Mouse (Mus musculus) neural tube, embryonic 13.5 days (tissue): ENCODE measurements around the gene Dip2b. TPM values are rescaled to one million over a fixed set of nuclear protein-coding genes. Genes with fewer than 3 reads are reported as not detected.

ENCODE experiments used
- ATAC-seq: fragments of 200-750 bp; cut with Nextera tagmentation; 2 replicates; pipeline ENCODE4 v1.8.0; 2017; ENCODE audit warnings: low read depth, mild to moderate bottlenecking, moderate TSS enrichment, moderate library complexity
- H3K27ac ChIP-seq: fragments of 300-500 bp; sonication (generic); replicated peaks from 2 replicates; pipeline ENCODE4 v1.5.1; 2015; ENCODE audit warnings: moderate library complexity, mild to moderate bottlenecking, inconsistent platforms
- H3K27me3 ChIP-seq: fragments of 300-500 bp; sonication (generic); 2 replicates; pipeline ENCODE4 v1.6.1; 2015; ENCODE audit warnings: mild to moderate bottlenecking, inconsistent platforms
- H3K36me3 ChIP-seq: fragments of 300-500 bp; sonication (generic); 2 replicates; pipeline ENCODE4 v1.6.1; 2015; ENCODE audit warnings: mild to moderate bottlenecking, inconsistent platforms
- H3K4me1 ChIP-seq: fragments of 300-500 bp; sonication (generic); replicated peaks from 2 replicates; pipeline ENCODE4 v1.6.1; 2015; ENCODE audit warnings: inconsistent platforms
- H3K4me2 ChIP-seq: fragments of 300-500 bp; sonication (generic); 2 replicates; pipeline ENCODE4 v1.6.1; 2015; ENCODE audit warnings: inconsistent platforms, mild to moderate bottlenecking, moderate library complexity
- H3K4me3 ChIP-seq: fragments of 300-500 bp; sonication (generic); 2 replicates; pipeline ENCODE4 v1.5.1; 2015; ENCODE audit warnings: mild to moderate bottlenecking, inconsistent platforms
- H3K9ac ChIP-seq: fragments of 300-500 bp; sonication (generic); 2 replicates; pipeline ENCODE4 v1.6.1; 2015; ENCODE audit warnings: moderate library complexity, mild to moderate bottlenecking, inconsistent platforms
- H3K9me3 ChIP-seq: fragments of 300-500 bp; sonication (generic); 2 replicates; pipeline ENCODE4 v1.6.1; 2016; ENCODE audit warnings: inconsistent platforms
- WGBS: fragments of 180-500 bp; shearing (Covaris S2); methylation state at CpG from one replicate; pipeline ENCODE4 v1.1.7; 2015; 5-methylcytosine and 5-hydroxymethylcytosine counted together
- polyA plus RNA-seq: library from polyadenylated mRNA; unstranded; fragments of >200 nt; fragmentation: Nextera tagmentation; extraction: Ambion mirVana; gene quantifications from 2 replicates; pipeline ENCODE4 v1.2.1, GENCODE M21; 2015

Dip2b gene
- polyA plus RNA-seq, 1 experiment from 2014 or later: 18.5 TPM

DNA sequence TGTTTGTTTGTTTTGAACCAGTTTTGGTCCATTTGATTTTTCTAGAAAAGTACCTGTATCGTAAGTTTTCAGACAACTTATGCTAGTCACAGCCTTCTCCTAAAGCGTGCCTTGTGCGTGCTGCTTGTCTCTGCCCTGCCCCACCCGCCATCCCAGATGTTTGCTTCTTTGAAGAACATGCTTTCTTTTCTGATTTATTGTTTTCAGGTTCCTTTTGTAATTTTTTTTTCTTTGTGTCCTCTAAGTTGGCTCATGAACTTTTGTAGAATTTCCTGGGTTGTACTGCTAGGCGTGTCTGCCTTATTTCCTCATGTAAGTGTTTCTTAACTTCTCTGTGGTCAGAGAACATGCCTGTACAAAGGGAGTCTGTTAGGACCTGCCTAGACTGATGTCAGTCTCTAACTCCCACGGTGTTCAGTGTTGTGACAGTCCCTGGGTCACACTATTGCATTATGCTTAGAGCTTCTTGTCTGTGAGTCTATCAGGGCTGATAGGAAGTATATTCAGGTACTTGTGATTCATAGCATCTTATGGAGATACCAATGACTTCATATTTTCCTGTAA, 80.8 kb downstream of the Dip2b start:
- ATAC-seq: no peak
- no peaks in the 10 kb centered on the region for H3K27me3 ChIP-seq
- no peak overlapping the region for H3K4me3 ChIP-seq
- H3K4me2 ChIP-seq: no peak overlapping the region
- H3K4me1 ChIP-seq: peaks cover 3% of the 10 kb centered on the region; the same call in 1 of the 2 replicates
- WGBS: 85% methylated on average over 6 of the region's 6 CpGs
- no peak overlapping the region for H3K27ac ChIP-seq
- H3K9me3 ChIP-seq: no peaks in the 10 kb centered on the region
- peaks cover 29% of the 10 kb centered on the region for H3K36me3 ChIP-seq
- H3K9ac ChIP-seq: no peak overlapping the region

GRCm38 (mm10) chr15:100121437-100121836, 83.0 kb downstream of the Dip2b start:
- Histone ChIP-seq H3K27me3 (no peaks in the 10 kb centered on the region), H3K4me2 (no peak overlapping the region), H3K9me3 (no peaks in the 10 kb centered on the region), H3K27ac (no peak overlapping the region), H3K4me3 (no peak overlapping the region), H3K9ac (no peak overlapping the region), H3K4me1 (peaks cover 7% of the 10 kb centered on the region), H3K36me3 (peaks cover 26% of the 10 kb centered on the region)
- WGBS: 92% methylated on average over 6 of the region's 6 CpGs
- ATAC-seq: no peak

DNA sequence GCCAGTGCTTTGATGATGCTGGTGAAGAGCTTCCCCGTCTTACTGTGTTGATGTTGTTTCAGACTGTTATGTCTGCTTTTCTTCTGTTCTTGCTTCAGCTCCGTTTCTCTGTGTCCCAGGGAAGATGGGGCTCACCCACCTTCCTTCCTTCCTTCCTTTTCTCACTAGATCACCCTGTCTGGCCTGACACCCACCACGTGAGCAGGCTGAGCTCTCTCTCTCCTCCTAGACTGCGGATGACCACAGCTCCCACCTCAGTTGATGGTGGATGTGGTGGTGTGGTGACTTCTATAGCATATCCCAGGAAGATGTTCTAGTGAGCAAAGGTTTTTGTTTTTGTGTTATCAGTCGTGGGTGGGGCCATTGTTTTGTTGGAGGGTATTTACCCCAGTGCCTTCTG, 85.4 kb downstream of the Dip2b start:
- ATAC-seq: no peak
- H3K4me3 ChIP-seq: no peak overlapping the region

GRCm38 (mm10) chr15:100125245-100125644, 86.8 kb downstream of the Dip2b start:
- ATAC-seq: no peak
- 78% methylated on average over 6 of the region's 6 CpGs for WGBS
- Histone ChIP-seq H3K4me3 (no peak overlapping the region), H3K36me3 (peaks cover 4% of the 10 kb centered on the region; the same call in 1 of the 2 replicates), H3K4me1 (peaks cover 17% of the 10 kb centered on the region), H3K27me3 (no peaks in the 10 kb centered on the region), H3K27ac (0 out of 2 replicates have a peak overlapping the region, but pooled peaks have one; percentile 14), H3K4me2 (no peak overlapping the region), H3K9me3 (no peaks in the 10 kb centered on the region), H3K9ac (no peak overlapping the region)

More for the DNA sequence above, 85.4 kb downstream of the Dip2b start:
- Histone ChIP-seq H3K4me2 (no peak overlapping the region), H3K4me1 (peaks cover 17% of the 10 kb centered on the region), H3K9ac (peak overlapping the region; percentile 18; the same call in 1 of the 2 replicates), H3K27ac (no peak overlapping the region), H3K36me3 (0 out of 2 replicates have a peak, but pooled peaks cover 4% of the 10 kb centered on the region), H3K27me3 (no peaks in the 10 kb centered on the region), H3K9me3 (no peaks in the 10 kb centered on the region)
- 66% methylated on average over 5 of the region's 5 CpGs for WGBS

DNA sequence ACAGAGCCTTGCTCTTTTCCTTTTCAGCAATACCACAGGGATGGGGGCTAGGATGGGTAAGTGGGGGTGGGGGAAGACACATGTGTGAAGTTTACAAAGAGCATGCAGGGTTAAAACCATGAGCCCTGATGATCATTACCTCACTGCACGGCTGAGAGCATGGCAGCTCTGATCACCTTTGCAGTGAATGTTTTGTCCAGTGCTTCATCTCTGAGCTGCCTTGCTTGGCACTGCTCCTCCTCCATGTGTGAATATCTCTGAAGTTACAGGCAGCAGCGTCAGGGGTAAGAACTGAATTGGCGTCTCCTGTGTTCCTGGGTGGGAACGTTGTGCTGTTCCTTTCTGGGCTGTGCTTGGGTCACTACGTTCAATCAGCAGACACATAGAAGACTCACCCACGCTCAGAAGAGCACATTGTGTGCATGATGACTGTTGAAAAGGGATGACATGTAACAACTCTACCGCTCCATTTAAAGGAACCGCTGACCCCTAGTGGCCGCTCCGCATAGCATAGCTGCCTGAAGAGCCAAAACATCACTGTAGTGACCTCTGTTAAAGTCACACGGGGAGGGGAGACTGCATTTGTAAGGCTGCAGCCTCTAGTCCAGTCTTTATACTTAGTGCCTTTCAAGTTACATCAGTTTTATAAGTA, 88.1 kb downstream of the Dip2b start:
- peak; percentile 73 for ATAC-seq
- Histone ChIP-seq H3K27me3 (no peaks in the 10 kb centered on the region), H3K9me3 (no peaks in the 10 kb centered on the region), H3K4me2 (peak overlapping the region; percentile 22; the same call in 1 of the 2 replicates), H3K9ac (peak overlapping the region; percentile 32; the same call in 1 of the 2 replicates), H3K4me3 (no peak overlapping the region), H3K27ac (peak overlapping the region; percentile 61), H3K36me3 (peaks cover 8% of the 10 kb centered on the region), H3K4me1 (peaks cover 17% of the 10 kb centered on the region)
- WGBS: 11% methylated on average over 11 of the region's 11 CpGs

GRCm38 (mm10) chr15:100129151-100129790, 90.8 kb downstream of the Dip2b start:
- Histone ChIP-seq H3K9ac (no peak overlapping the region), H3K4me2 (no peak overlapping the region), H3K4me1 (peaks cover 17% of the 10 kb centered on the region), H3K27me3 (no peaks in the 10 kb centered on the region), H3K4me3 (no peak overlapping the region), H3K9me3 (no peaks in the 10 kb centered on the region), H3K27ac (no peak overlapping the region), H3K36me3 (peaks cover 13% of the 10 kb centered on the region)
- 55% methylated on average over 7 of the region's 7 CpGs for WGBS
- ATAC-seq: no peak

- H3K9me3 ChIP-seq: no peaks in the 10 kb centered on the region
- no peak for ATAC-seq
- no peak overlapping the region for H3K27ac ChIP-seq
- H3K4me3 ChIP-seq: no peak overlapping the region
- H3K36me3 ChIP-seq: peaks cover 31% of the 10 kb centered on the region
- H3K9ac ChIP-seq: no peak overlapping the region
- H3K4me2 ChIP-seq: no peak overlapping the region
- no peaks in the 10 kb centered on the region for H3K27me3 ChIP-seq
- peaks cover 5% of the 10 kb centered on the region for H3K4me1 ChIP-seq
- 93% methylated on average over 5 of the region's 5 CpGs for WGBS
Measured at GRCm38 (mm10) chr15:100139665-100140064, 101.2 kb downstream of the Dip2b start.

DNA sequence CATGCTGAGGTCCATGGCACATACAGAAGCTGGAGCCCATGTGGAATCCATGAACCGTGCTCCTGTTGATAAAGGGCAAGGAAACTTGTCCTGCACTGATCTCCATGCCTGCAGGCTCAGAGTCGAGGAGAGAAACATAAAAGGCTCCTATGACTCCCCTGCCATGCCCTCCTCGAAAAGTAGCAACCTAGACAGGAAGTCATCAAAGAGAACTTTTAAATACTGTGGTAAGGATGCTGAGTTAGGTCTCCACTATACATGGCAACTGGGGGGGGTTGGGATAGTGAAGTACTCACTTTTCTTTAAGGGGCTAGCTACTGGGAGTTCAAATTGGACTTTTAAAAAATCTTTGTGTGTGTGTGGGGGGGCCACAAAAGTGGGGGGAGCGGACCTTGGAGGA, 102.0 kb downstream of the Dip2b start:
- ATAC-seq: no peak
- no peak overlapping the region for H3K27ac ChIP-seq
- 73% methylated on average over 4 of the region's 4 CpGs for WGBS
- H3K27me3 ChIP-seq: no peaks in the 10 kb centered on the region
- peaks cover 24% of the 10 kb centered on the region for H3K36me3 ChIP-seq
- H3K4me1 ChIP-seq: peaks cover 12% of the 10 kb centered on the region
- no peak overlapping the region for H3K9ac ChIP-seq
- no peaks in the 10 kb centered on the region for H3K9me3 ChIP-seq
- no peak overlapping the region for H3K4me3 ChIP-seq
- no peak overlapping the region for H3K4me2 ChIP-seq

- H3K9ac ChIP-seq: no peak overlapping the region
- H3K36me3 ChIP-seq: peaks cover 9% of the 10 kb centered on the region
- WGBS: 65% methylated on average over 11 of the region's 11 CpGs
- peak; percentile 88 for ATAC-seq
- H3K27me3 ChIP-seq: no peaks in the 10 kb centered on the region
- peak overlapping the region; percentile 81 for H3K27ac ChIP-seq
- no peak overlapping the region for H3K4me2 ChIP-seq
- H3K4me1 ChIP-seq: peaks cover 22% of the 10 kb centered on the region
- no peaks in the 10 kb centered on the region for H3K9me3 ChIP-seq
- H3K4me3 ChIP-seq: no peak overlapping the region
Measured at GRCm38 (mm10) chr15:100143091-100143801, 104.8 kb downstream of the Dip2b start.

- Histone ChIP-seq H3K36me3 (peaks cover 9% of the 10 kb centered on the region), H3K4me1 (peaks cover 36% of the 10 kb centered on the region), H3K27me3 (no peaks in the 10 kb centered on the region), H3K9ac (no peak overlapping the region), H3K4me2 (no peak overlapping the region), H3K4me3 (no peak overlapping the region), H3K9me3 (no peaks in the 10 kb centered on the region), H3K27ac (peak overlapping the region; percentile 81; the same call in 1 of the 2 replicates)
- ATAC-seq: no peak
- WGBS: 53% methylated on average over 15 of the region's 15 CpGs
Measured at GRCm38 (mm10) chr15:100144854-100145824, 106.7 kb downstream of the Dip2b start.

DNA sequence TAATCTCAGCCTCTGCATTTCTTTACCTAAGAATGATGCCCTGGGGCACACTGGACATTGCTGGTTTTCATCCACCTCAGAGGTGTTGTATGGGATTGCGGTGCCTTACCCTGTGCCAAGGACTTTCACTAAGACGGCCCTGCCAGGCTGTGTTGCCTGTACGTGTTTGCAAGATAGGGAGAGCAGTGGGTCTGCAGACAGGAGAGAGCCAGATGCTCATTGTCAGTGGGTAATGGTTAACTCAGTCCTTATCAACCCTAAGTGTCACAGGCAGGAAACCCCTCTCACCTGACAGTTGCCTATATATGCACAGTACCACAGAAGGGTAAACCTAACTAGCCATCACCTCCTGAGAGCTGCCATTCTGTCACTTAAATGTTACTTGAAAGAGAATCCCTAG, 107.5 kb downstream of the Dip2b start:
- no peaks in the 10 kb centered on the region for H3K27me3 ChIP-seq
- no peak for ATAC-seq
- H3K4me1 ChIP-seq: peaks cover 44% of the 10 kb centered on the region
- H3K4me3 ChIP-seq: no peak overlapping the region
- H3K4me2 ChIP-seq: no peak overlapping the region
- no peak overlapping the region for H3K9ac ChIP-seq
- 88% methylated on average over 3 of the region's 3 CpGs for WGBS
- H3K36me3 ChIP-seq: peaks cover 9% of the 10 kb centered on the region
- peak overlapping the region; percentile 40 for H3K27ac ChIP-seq
- no peaks in the 10 kb centered on the region for H3K9me3 ChIP-seq
